Mouse (Mus musculus) forebrain, embryonic 10.5 days (tissue): ENCODE data around the gene Lrp6. TPM values are rescaled to one million over a fixed set of nuclear protein-coding genes. Genes with fewer than 3 reads are reported as not detected.
A peak's percentile ranks its signal among the peaks of the same experiment; 100 is the strongest.

Experiments used
- DNase-seq: peaks from one replicate; pipeline ENCODE4 v3.0.0-alpha.2; 2017; ENCODE audit warnings: low spot score; ENCODE audit errors: extremely low spot score
- H3K27ac ChIP-seq: fragments of 300-500 bp; sonication (generic); 2 replicates; pipeline ENCODE4 v1.5.1; 2016; ENCODE audit warnings: mild to moderate bottlenecking
- H3K27me3 ChIP-seq: fragments of 300-500 bp; sonication (generic); 2 replicates; pipeline ENCODE4 v1.6.1; 2016; ENCODE audit warnings: mild to moderate bottlenecking; ENCODE audit not compliant: poor library complexity, severe bottlenecking
- H3K36me3 ChIP-seq: fragments of 300-500 bp; sonication (generic); replicated peaks from 2 replicates; pipeline ENCODE4 v1.6.1; 2016; ENCODE audit warnings: mild to moderate bottlenecking, moderate library complexity
- H3K4me1 ChIP-seq: fragments of 300-500 bp; sonication (generic); 2 replicates; pipeline ENCODE4 v1.6.1; 2016
- H3K4me3 ChIP-seq: fragments of 300-500 bp; sonication (generic); 2 replicates; pipeline ENCODE4 v1.5.1; 2016; ENCODE audit warnings: mild to moderate bottlenecking, moderate library complexity
- H3K9me3 ChIP-seq: fragments of 300-500 bp; sonication (generic); 2 replicates; pipeline ENCODE4 v1.6.1; 2016; ENCODE audit warnings: mild to moderate bottlenecking, moderate library complexity
- WGBS: fragments of 180-500 bp; shearing (Covaris S2); methylation state at CpG from one replicate; pipeline ENCODE4 v1.1.7; 2016; 5-methylcytosine and 5-hydroxymethylcytosine counted together
- polyA plus RNA-seq: library from polyadenylated mRNA; unstranded; fragments of >200 nt; fragmentation: Nextera tagmentation; extraction: Ambion mirVana; gene quantifications from 2 replicates; pipeline ENCODE4 v1.2.1, GENCODE M21; 2016

The Lrp6 gene
- polyA plus RNA-seq, 1 experiment from 2014 or later = 25.4 TPM

- H3K27ac ChIP-seq = no peak overlapping the region
- whole genome bisulfite sequencing = 80% methylated on average over 2 of the region's 2 CpGs
- peaks cover 40% of the 10 kb centered on the region for H3K4me1 ChIP-seq
- H3K4me3 ChIP-seq = peak overlapping the region; percentile 96
- DNase-seq = no peak
- no peaks in the 10 kb centered on the region for H3K9me3 ChIP-seq
- H3K27me3 ChIP-seq = no peaks in the 10 kb centered on the region
- peaks cover 4% of the 10 kb centered on the region for H3K36me3 ChIP-seq
Measured at GRCm38 (mm10) chr6:134564539-134564938, 2.2 kb downstream of the Lrp6 start.

GRCm38 (mm10) chr6:134559635-134560034 is 7.1 kb downstream of the Lrp6 start:
- peaks cover 4% of the 10 kb centered on the region for H3K36me3 ChIP-seq
- H3K27ac ChIP-seq = no peak overlapping the region
- WGBS = 82% methylated on average over 3 of the region's 3 CpGs
- peaks cover 28% of the 10 kb centered on the region for H3K4me1 ChIP-seq
- H3K27me3 ChIP-seq = no peaks in the 10 kb centered on the region
- H3K9me3 ChIP-seq = no peaks in the 10 kb centered on the region
- H3K4me3 ChIP-seq = no peak overlapping the region
- DNase-seq = no peak

GRCm38 (mm10) chr6:134558546-134559129 is 8.1 kb downstream of the Lrp6 start:
- H3K9me3 ChIP-seq = no peaks in the 10 kb centered on the region
- no peaks in the 10 kb centered on the region for H3K27me3 ChIP-seq
- peaks cover 28% of the 10 kb centered on the region for H3K4me1 ChIP-seq
- 83% methylated on average over 8 of the region's 8 CpGs for WGBS
- H3K36me3 ChIP-seq = peaks cover 4% of the 10 kb centered on the region
- DNase-seq = no peak
- H3K4me3 ChIP-seq = no peak overlapping the region
- H3K27ac ChIP-seq = no peak overlapping the region

- WGBS = 90% methylated on average over 1 of the region's 1 CpGs
Measured at GRCm38 (mm10) chr6:134557043-134557442, 9.7 kb downstream of the Lrp6 start.

GRCm38 (mm10) chr6:134556185-134556950 is 10.4 kb downstream of the Lrp6 start:
- H3K4me3 ChIP-seq = no peak overlapping the region
- H3K36me3 ChIP-seq = no peaks in the 10 kb centered on the region
- WGBS = 84% methylated on average over 7 of the region's 7 CpGs
- peaks cover 28% of the 10 kb centered on the region for H3K4me1 ChIP-seq
- H3K27me3 ChIP-seq = no peaks in the 10 kb centered on the region
- no peak for DNase-seq
- no peaks in the 10 kb centered on the region for H3K9me3 ChIP-seq
- H3K27ac ChIP-seq = no peak overlapping the region

More at GRCm38 (mm10) chr6:134557043-134557442, 9.7 kb downstream of the Lrp6 start:
- Histone ChIP-seq H3K9me3 (no peaks in the 10 kb centered on the region), H3K4me1 (peaks cover 28% of the 10 kb centered on the region), H3K27me3 (no peaks in the 10 kb centered on the region), H3K36me3 (no peaks in the 10 kb centered on the region), H3K27ac (no peak overlapping the region), H3K4me3 (no peak overlapping the region)
- no peak for DNase-seq

- WGBS = 89% methylated on average over 3 of the region's 3 CpGs
- H3K9me3 ChIP-seq = no peaks in the 10 kb centered on the region
- H3K27me3 ChIP-seq = no peaks in the 10 kb centered on the region
Measured at GRCm38 (mm10) chr6:134555178-134555577, 11.6 kb downstream of the Lrp6 start.

GRCm38 (mm10) chr6:134554230-134554629 is 12.5 kb downstream of the Lrp6 start:
- Histone ChIP-seq H3K4me3 (no peak overlapping the region), H3K27ac (no peak overlapping the region), H3K36me3 (no peaks in the 10 kb centered on the region), H3K9me3 (no peaks in the 10 kb centered on the region), H3K27me3 (no peaks in the 10 kb centered on the region), H3K4me1 (peaks cover 26% of the 10 kb centered on the region)
- 76% methylated on average over 4 of the region's 4 CpGs for WGBS
- DNase-seq = no peak

More at GRCm38 (mm10) chr6:134555178-134555577, 11.6 kb downstream of the Lrp6 start:
- no peak overlapping the region for H3K4me3 ChIP-seq
- H3K27ac ChIP-seq = no peak overlapping the region
- no peak for DNase-seq
- peaks cover 29% of the 10 kb centered on the region for H3K4me1 ChIP-seq
- H3K36me3 ChIP-seq = no peaks in the 10 kb centered on the region

- no peak overlapping the region for H3K27ac ChIP-seq
- peaks cover 3% of the 10 kb centered on the region; the same call in 1 of the 2 replicates for H3K9me3 ChIP-seq
- H3K27me3 ChIP-seq = no peaks in the 10 kb centered on the region
- WGBS = 94% methylated on average over 1 of the region's 1 CpGs
- no peak overlapping the region for H3K4me3 ChIP-seq
- peaks cover 9% of the 10 kb centered on the region for H3K36me3 ChIP-seq
- DNase-seq = no peak
- peaks cover 22% of the 10 kb centered on the region for H3K4me1 ChIP-seq
Measured at GRCm38 (mm10) chr6:134551007-134551406, 15.8 kb downstream of the Lrp6 start.

- Histone ChIP-seq H3K9me3 (peaks cover 3% of the 10 kb centered on the region; the same call in 1 of the 2 replicates), H3K36me3 (peaks cover 9% of the 10 kb centered on the region), H3K4me1 (peaks cover 19% of the 10 kb centered on the region), H3K27ac (no peak overlapping the region), H3K27me3 (no peaks in the 10 kb centered on the region), H3K4me3 (no peak overlapping the region)
- WGBS = 87% methylated on average over 1 of the region's 1 CpGs
- no peak for DNase-seq
Measured at GRCm38 (mm10) chr6:134550396-134550795, 16.4 kb downstream of the Lrp6 start.

- WGBS = 88% methylated on average over 3 of the region's 3 CpGs
- H3K36me3 ChIP-seq = peaks cover 27% of the 10 kb centered on the region
- H3K27ac ChIP-seq = no peak overlapping the region
- H3K4me3 ChIP-seq = no peak overlapping the region
- H3K27me3 ChIP-seq = no peaks in the 10 kb centered on the region
- peaks cover 6% of the 10 kb centered on the region; the same call in 1 of the 2 replicates for H3K9me3 ChIP-seq
- no peak for DNase-seq
- peaks cover 9% of the 10 kb centered on the region; the same call in 1 of the 2 replicates for H3K4me1 ChIP-seq
Measured at GRCm38 (mm10) chr6:134544843-134545242, 21.9 kb downstream of the Lrp6 start.

- DNase-seq = no peak
- Histone ChIP-seq H3K4me3 (no peak overlapping the region), H3K36me3 (peaks cover 27% of the 10 kb centered on the region)
Measured at GRCm38 (mm10) chr6:134544093-134544492, 22.7 kb downstream of the Lrp6 start.

GRCm38 (mm10) chr6:134543607-134544006 is 23.2 kb downstream of the Lrp6 start:
- Histone ChIP-seq H3K9me3 (peaks cover 3% of the 10 kb centered on the region; the same call in 1 of the 2 replicates), H3K36me3 (peaks cover 23% of the 10 kb centered on the region), H3K4me3 (no peak overlapping the region), H3K27me3 (no peaks in the 10 kb centered on the region), H3K27ac (no peak overlapping the region), H3K4me1 (peaks cover 11% of the 10 kb centered on the region)
- no peak for DNase-seq

More at GRCm38 (mm10) chr6:134544093-134544492, 22.7 kb downstream of the Lrp6 start:
- 83% methylated on average over 2 of the region's 2 CpGs for WGBS
- Histone ChIP-seq H3K27me3 (no peaks in the 10 kb centered on the region), H3K27ac (no peak overlapping the region), H3K4me1 (peaks cover 9% of the 10 kb centered on the region; the same call in 1 of the 2 replicates), H3K9me3 (peaks cover 6% of the 10 kb centered on the region; the same call in 1 of the 2 replicates)

- Histone ChIP-seq H3K4me1 (peaks cover 19% of the 10 kb centered on the region), H3K4me3 (no peak overlapping the region), H3K27ac (no peak overlapping the region), H3K27me3 (no peaks in the 10 kb centered on the region), H3K9me3 (peaks cover 3% of the 10 kb centered on the region; the same call in 1 of the 2 replicates), H3K36me3 (peaks cover 18% of the 10 kb centered on the region)
- WGBS = 91% methylated on average over 2 of the region's 2 CpGs
- no peak for DNase-seq
Measured at GRCm38 (mm10) chr6:134542374-134542773, 24.4 kb downstream of the Lrp6 start.
